Mouse (Mus musculus) cerebellum, postnatal 36 days (tissue): ENCODE measurements around the gene Glrx.
"Not testable (repeated sequence)": the region's sequence is repeated elsewhere in the genome, so short reads cannot be mapped to it uniquely, and the experiment has no call there.

Experiments used
- DNase-seq, 2 experiments: peaks; one replicate each; pipeline ENCODE4 v3.0.0; 2021 to 2022; ENCODE audit warnings: mixed read lengths in 2 of 2

Glrx gene

GRCm38 (mm10) chr13:75839719-75840481 lies at the start of gene Glrx:
Glrx (plus strand) TSS chr13:75839868.
- DNase-seq: peak; percentile 65 to 73

GRCm38 (mm10) chr13:75790550-75791205 lies 49.0 kb upstream of the Glrx start:
- DNase-seq: no peak

GRCm38 (mm10) chr13:75793863-75794629 lies 45.6 kb upstream of the Glrx start:
- no peak for DNase-seq

GRCm38 (mm10) chr13:75797369-75798141 lies 42.1 kb upstream of the Glrx start:
- peak; percentile 85 to 92 for DNase-seq

GRCm38 (mm10) chr13:75798413-75799302 lies 41.0 kb upstream of the Glrx start:
- DNase-seq: no peak

GRCm38 (mm10) chr13:75799421-75799820 lies 40.2 kb upstream of the Glrx start:
- no peak for DNase-seq

- no peak for DNase-seq
These were observed 31.7 kb upstream of the Glrx start for GRCm38 (mm10) chr13:75807969-75808368.

GRCm38 (mm10) chr13:75809957-75810356 lies 29.7 kb upstream of the Glrx start:
- DNase-seq: no peak

GRCm38 (mm10) chr13:75817183-75817582 lies 22.5 kb upstream of the Glrx start:
- DNase-seq: no peak

- no peak for DNase-seq
These were observed 21.2 kb upstream of the Glrx start for GRCm38 (mm10) chr13:75818486-75818885.

GRCm38 (mm10) chr13:75818945-75819706 lies 20.5 kb upstream of the Glrx start:
- DNase-seq: no peak

- no peak for DNase-seq
These were observed 19.8 kb upstream of the Glrx start for GRCm38 (mm10) chr13:75819898-75820297.

GRCm38 (mm10) chr13:75822366-75822765 lies 17.3 kb upstream of the Glrx start:
- DNase-seq: not testable (repeated sequence)

- DNase-seq: no peak
These were observed 16.5 kb upstream of the Glrx start for GRCm38 (mm10) chr13:75823201-75823600.

GRCm38 (mm10) chr13:75824611-75825319 lies 14.9 kb upstream of the Glrx start:
- no peak for DNase-seq

- no peak for DNase-seq
These were observed 14.3 kb upstream of the Glrx start for GRCm38 (mm10) chr13:75825388-75825787.

- no peak for DNase-seq
These were observed 9.0 kb upstream of the Glrx start for GRCm38 (mm10) chr13:75830708-75831107.

- no peak for DNase-seq
These were observed 8.0 kb upstream of the Glrx start for GRCm38 (mm10) chr13:75831710-75832109.

GRCm38 (mm10) chr13:75832697-75833096 lies 7.0 kb upstream of the Glrx start:
- DNase-seq: no peak

- no peak for DNase-seq
These were observed 6.2 kb upstream of the Glrx start for GRCm38 (mm10) chr13:75833499-75833898.
